Mouse (Mus musculus) lung, postnatal 10 days (tissue): ENCODE data around the gene BC049352.

ENCODE experiments used
- DNase-seq: peaks from one replicate; pipeline ENCODE4 v3.0.0; 2021

The BC049352 gene

GRCm38 (mm10) chr9:45251990-45252389, 70.2 kb downstream of the BC049352 start:
- no peak for DNase-seq

DNA sequence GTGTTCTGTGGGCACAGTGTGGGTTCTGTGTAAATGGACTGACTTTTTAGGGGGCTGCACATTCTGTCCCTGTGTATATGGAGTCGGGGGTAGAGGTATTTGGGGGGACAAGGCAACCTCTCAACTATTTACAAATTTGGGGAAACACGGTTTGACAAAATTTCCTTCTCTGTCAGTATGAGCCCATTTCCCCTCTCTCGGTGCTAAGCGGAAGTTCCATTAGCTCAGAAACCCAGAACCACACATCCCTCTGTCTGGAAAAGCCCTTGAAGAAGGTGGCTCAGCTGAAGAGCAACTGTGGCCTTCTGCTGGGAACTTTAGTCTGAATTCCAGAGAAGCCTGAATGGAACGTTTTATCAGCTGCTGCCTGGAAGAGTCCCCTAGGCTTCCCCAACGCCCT, 70.6 kb downstream of the BC049352 start:
- DNase-seq, result no peak

- no peak for DNase-seq
Observed at GRCm38 (mm10) chr9:45254021-45254420, 72.2 kb downstream of the BC049352 start.

GRCm38 (mm10) chr9:45254605-45255004, 72.8 kb downstream of the BC049352 start:
- DNase-seq, result no peak

DNA sequence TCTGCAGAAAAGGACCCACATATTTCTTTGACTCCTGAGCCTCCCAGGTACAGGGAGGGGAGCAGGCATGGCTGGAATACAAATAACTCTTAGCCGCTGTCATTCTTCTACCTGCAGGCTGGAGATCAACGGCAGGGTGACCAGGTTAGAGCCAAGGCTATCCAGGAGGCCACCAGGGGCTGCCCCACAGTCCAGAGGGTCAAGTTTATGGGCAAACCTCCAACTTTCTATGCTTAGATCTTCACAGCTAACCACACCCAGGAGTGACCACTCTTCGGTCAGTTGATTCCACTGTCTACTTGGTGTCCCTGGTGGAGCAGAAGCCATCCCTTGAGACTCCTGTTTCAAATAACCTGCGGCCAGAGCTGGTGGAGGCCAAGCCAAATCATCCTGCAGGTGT, 73.6 kb downstream of the BC049352 start:
- no peak for DNase-seq

- no peak for DNase-seq
Observed at GRCm38 (mm10) chr9:45255967-45256366, 74.2 kb downstream of the BC049352 start.

- DNase-seq, result no peak
Observed at GRCm38 (mm10) chr9:45259065-45259464, 77.3 kb downstream of the BC049352 start.

GRCm38 (mm10) chr9:45261466-45261865, 79.7 kb downstream of the BC049352 start:
- DNase-seq, result no peak

DNA sequence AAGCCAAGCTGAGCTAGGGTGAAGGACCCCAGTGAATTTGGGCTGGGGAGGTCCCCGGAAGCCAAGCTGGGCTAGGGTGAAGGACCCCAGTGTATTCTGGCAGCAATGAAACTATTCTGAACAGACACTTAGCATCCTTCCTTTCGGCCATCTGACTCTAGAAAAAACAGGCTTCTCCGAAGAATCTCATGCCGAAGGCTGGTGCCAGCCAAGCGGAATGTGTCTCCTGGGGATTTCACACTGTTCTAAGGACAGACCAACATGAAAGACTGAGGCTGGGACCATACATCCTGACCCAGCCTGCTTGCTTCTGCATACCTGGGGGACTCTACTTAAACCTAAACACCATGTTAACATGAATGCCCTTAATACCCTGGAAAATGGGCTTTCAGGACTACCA, 80.1 kb downstream of the BC049352 start:
- no peak for DNase-seq

GRCm38 (mm10) chr9:45267099-45267498, 85.3 kb downstream of the BC049352 start:
- no peak for DNase-seq

- DNase-seq, result no peak
Observed at GRCm38 (mm10) chr9:45268079-45268478, 86.3 kb downstream of the BC049352 start.

GRCm38 (mm10) chr9:45268597-45269325, 87.0 kb downstream of the BC049352 start, which contains the start of gene Il10ra:
Gene Il10ra, minus strand, starts transcription at chr9:45269149.
- peak; percentile 71 for DNase-seq

- no peak for DNase-seq
Observed at GRCm38 (mm10) chr9:45272213-45272612, 90.4 kb downstream of the BC049352 start.

GRCm38 (mm10) chr9:45274218-45274617, 92.4 kb downstream of the BC049352 start:
- no peak for DNase-seq

- DNase-seq, result no peak
Observed at GRCm38 (mm10) chr9:45274635-45275034, 92.8 kb downstream of the BC049352 start.

DNA sequence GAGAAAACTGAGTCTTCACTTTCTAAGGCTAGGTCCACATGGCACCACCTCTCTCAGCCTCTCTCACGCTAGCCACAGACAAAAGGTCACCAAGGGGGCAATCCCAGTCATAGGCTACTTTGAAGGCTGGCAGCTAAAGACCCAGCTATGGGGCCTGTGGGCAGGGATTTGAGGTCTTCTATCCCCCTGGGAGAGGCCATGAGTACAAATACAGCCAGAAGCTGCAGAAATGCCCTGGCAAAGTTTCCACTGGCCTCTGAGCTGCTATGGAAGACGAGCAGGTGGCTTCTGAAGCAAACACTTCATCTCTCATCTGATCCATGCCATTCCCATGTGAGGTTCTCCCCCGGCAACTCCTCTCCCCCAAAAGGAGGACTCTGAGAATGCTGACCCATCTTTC, 98.3 kb downstream of the BC049352 start:
- DNase-seq, result peak; percentile 60

- DNase-seq, result no peak
Observed at GRCm38 (mm10) chr9:45280891-45281290, 99.1 kb downstream of the BC049352 start.

DNA sequence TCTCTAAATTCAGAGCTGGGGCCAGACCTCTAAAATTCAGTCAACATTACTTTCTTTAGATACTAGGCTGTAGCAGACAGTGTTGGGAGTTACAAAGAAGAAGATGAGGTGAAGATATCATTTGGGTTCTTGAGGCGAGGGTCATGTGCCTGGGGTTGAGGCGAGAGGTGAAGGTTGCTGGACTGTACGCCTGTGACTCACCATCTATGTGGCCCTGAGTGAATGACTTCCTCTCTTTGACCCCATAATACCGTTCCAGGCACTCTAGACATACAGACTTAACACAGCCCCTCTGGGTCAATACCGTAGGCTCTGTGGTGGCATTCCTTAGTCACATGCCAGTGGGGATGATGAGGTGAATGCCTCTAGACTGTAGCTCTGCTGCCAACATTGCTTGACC, 100.7 kb downstream of the BC049352 start:
- no peak for DNase-seq

DNA sequence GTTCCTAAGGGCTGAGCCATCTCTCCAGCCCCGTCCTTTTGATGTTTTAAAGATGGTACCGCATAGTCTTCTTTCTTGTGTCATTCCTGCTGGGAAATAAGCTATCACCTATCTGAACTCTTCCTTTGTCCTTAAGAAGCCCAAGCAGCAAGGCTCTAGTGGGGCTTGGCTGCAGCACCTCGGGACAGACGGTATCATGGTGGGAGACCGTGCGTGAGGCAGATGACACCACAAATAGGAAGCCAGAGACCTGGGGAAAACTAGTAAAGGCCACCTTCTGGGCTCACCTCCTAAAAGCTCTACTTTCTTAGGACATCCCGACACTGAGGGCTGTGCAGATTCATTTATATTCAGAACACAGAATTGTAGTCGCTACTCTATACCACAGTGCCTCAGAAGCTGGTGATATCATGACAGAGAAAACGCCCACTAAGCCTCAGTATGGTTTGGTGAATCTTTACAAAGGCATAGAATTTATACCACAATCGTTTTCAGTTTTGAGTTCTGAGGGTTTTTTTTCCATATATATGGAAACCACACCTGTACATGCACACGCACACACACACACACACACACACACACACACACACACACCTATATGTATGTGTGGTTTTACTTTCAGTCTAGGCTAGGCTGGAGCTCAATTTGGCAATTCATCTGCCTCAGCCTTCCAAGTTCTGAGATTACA, 109.8 kb downstream of the BC049352 start:
- DNase-seq, result no peak

GRCm38 (mm10) chr9:45294210-45295011, 112.6 kb downstream of the BC049352 start:
- DNase-seq, result no peak

GRCm38 (mm10) chr9:45299231-45300006, 117.6 kb downstream of the BC049352 start:
- DNase-seq, result peak; percentile 48
